Mouse (Mus musculus) C2C12 (cell line): ENCODE data around the gene Syce3.

ENCODE experiments used
- CTCF ChIP-seq: IDR thresholded peaks from one replicate; pipeline ENCODE4 v1.5.1; 2011; ENCODE audit not compliant: control insufficient read depth, insufficient read depth, insufficient read length
- MAX ChIP-seq: IDR thresholded peaks from one replicate; pipeline ENCODE4 v1.6.1; 2011; ENCODE audit warnings: mild to moderate bottlenecking, control low read depth
- MYOD1 ChIP-seq: IDR thresholded peaks from one replicate; pipeline ENCODE4 v1.6.1; 2011; ENCODE audit warnings: low read depth; ENCODE audit not compliant: control insufficient read depth, insufficient read length
- MYOG ChIP-seq: IDR thresholded peaks from one replicate; pipeline ENCODE4 v1.6.1; 2011; ENCODE audit not compliant: control insufficient read depth, insufficient read length; ENCODE audit errors: extremely low read depth

GRCm38 (mm10) chr15:89442486-89443070 is 32.3 kb upstream of the Syce3 start:
- TF ChIP-seq CTCF = no peak
- TF ChIP-seq MAX = no peak
- no peak for TF ChIP-seq MYOG
- TF ChIP-seq MYOD1 = no peak
